Mouse (Mus musculus): ENCODE data around the gene Sp6. TPM values are rescaled to one million over a fixed set of nuclear protein-coding genes. Genes with fewer than 3 reads are reported as not detected.

Gene Sp6
- polyA plus RNA-seq, 1 experiment from 2014 or later: 22.0 TPM

DNA sequence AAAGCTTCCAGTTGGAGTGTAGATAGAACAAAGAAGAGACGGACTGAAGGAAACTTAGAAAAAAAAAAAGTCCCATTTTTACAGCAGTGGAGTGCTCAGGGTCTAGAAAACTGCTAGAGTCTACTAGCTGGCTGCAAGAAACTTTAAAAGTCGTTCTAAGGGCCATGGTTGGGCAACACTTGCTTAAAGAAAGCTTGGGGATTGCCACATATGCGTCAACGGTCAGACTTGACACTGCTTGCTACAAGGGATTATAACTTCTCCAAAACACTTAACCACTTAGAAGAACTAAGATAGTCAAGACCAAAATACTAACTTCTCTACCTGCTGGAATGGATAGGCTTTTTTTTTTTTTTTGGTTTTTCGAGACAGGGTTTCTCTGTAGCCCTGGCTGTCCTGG is 38.4 kb upstream of the Sp6 start:
- H3K36me3 ChIP-seq (ENCODE audit: control insufficient read depth, insufficient read depth, low read length): no peaks in the 10 kb centered on the region
- no peak overlapping the region for H3K9ac ChIP-seq (ENCODE audit: low read length)
- 67% methylated on average over 5 of the region's 5 CpGs for WGBS
- no peak overlapping the region for H3K4me3 ChIP-seq (ENCODE audit: low read depth, low read length)
- H3K4me2 ChIP-seq (replicated peaks; ENCODE audit: low read depth): no peak overlapping the region
- H3K27ac ChIP-seq (replicated peaks): no peak overlapping the region
- H3K4me1 ChIP-seq (replicated peaks; ENCODE audit: control insufficient read depth, insufficient read depth): peaks cover 12% of the 10 kb centered on the region
- DNase-seq (ENCODE audit: low spot score): no peak
- no peak for TF ChIP-seq EP300 (optimal IDR thresholded peaks at IDR 0.05)
- TF ChIP-seq CTCF (IDR thresholded peaks at IDR 0.05; ENCODE audit: low read depth): no peak
- H3K27me3 ChIP-seq (ENCODE audit: control insufficient read depth, insufficient read depth, low read length): no peaks in the 10 kb centered on the region
- H3K9me3 ChIP-seq (ENCODE audit: control insufficient read depth, low read length): no peaks in the 10 kb centered on the region
- ATAC-seq (ENCODE audit: low FRiP score, low TSS enrichment): no peak

DNA sequence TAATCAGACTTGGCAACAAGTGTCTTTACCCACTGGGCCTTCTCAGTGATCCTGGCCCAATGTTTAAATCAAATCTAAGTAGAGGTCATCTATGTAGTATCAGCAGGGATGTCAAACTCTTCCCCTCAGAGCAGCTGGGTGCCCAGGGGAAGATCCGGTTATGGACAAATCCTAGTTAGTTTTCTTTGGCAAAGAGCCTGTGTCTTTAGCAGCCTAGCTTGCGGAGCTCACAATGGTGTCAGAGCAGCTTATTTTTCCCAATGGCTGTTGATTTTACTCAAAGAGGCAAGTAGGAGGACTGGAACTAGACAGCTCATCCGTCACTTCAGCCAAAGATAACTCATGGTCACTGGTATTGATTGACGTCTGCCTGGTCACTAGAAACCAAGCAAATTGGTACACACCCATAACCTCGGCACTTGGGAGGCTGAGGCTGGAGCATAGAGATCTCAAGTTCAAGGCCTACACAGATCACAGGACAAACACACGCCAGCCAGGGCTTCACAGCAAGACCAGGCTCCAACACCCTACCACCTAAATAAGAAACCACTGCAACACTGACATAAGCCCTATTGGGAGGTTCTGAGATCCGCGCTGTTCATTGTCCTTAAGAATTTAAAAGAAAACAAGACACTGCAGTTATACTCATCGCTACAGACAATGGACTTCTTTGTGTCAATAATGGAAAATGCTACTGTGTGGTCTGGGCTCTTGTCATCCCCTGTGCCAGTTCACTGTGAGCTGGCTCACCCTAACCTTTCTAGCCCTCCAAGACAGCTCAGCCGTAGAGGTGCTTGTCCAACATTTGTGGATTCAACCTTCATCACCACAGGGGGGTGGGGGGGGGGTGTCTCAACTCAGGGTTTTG is 37.4 kb upstream of the Sp6 start:
- TF ChIP-seq EP300 (optimal IDR thresholded peaks at IDR 0.05) (no peak), CTCF (IDR thresholded peaks at IDR 0.05; ENCODE audit: low read depth) (no peak)
- no peaks in the 10 kb centered on the region for H3K36me3 ChIP-seq (ENCODE audit: control insufficient read depth, insufficient read depth, low read length)
- no peaks in the 10 kb centered on the region for H3K27me3 ChIP-seq (ENCODE audit: control insufficient read depth, insufficient read depth, low read length)
- H3K27ac ChIP-seq (replicated peaks): peak overlapping the region; percentile 95
- peak overlapping the region; percentile 97 for H3K9ac ChIP-seq (ENCODE audit: low read length)
- 64% methylated on average over 10 of the region's 10 CpGs for WGBS
- H3K4me1 ChIP-seq (replicated peaks; ENCODE audit: control insufficient read depth, insufficient read depth): peaks cover 10% of the 10 kb centered on the region
- DNase-seq (ENCODE audit: low spot score) (no peak), ATAC-seq (ENCODE audit: low FRiP score, low TSS enrichment) (no peak)
- peak overlapping the region; percentile 68 for H3K4me2 ChIP-seq (replicated peaks; ENCODE audit: low read depth)
- H3K9me3 ChIP-seq (ENCODE audit: control insufficient read depth, low read length): no peaks in the 10 kb centered on the region
- H3K4me3 ChIP-seq (ENCODE audit: low read depth, low read length): peak overlapping the region; percentile 84; the same call in 1 of the 2 replicates

DNA sequence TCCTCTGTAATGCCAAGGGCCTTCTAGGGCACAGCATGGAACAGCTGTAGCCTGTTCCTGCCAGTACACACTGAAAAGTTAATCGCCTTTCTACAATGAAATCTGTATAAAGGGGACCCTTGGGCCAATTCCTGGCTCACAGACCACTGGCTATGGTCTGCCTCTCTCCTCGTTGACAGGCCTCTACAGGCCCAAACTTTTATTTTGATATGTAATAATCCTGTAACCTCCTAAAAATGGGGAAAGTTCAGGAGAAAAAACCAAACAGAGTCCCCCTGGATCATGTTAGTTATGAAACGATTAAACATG is 36.9 kb upstream of the Sp6 start:
- Histone ChIP-seq H3K9ac (ENCODE audit: low read length) (peak overlapping the region; percentile 97), H3K36me3 (ENCODE audit: control insufficient read depth, insufficient read depth, low read length) (no peaks in the 10 kb centered on the region), H3K27ac (replicated peaks) (peak overlapping the region; percentile 95), H3K4me1 (replicated peaks; ENCODE audit: control insufficient read depth, insufficient read depth) (peaks cover 10% of the 10 kb centered on the region), H3K9me3 (ENCODE audit: control insufficient read depth, low read length) (no peaks in the 10 kb centered on the region), H3K4me3 (ENCODE audit: low read depth, low read length) (peak overlapping the region; percentile 84), H3K4me2 (replicated peaks; ENCODE audit: low read depth) (peak overlapping the region; percentile 68), H3K27me3 (ENCODE audit: control insufficient read depth, insufficient read depth, low read length) (no peaks in the 10 kb centered on the region)
- no peak for ATAC-seq (ENCODE audit: low FRiP score, low TSS enrichment)
- no peak for DNase-seq (ENCODE audit: low spot score)
- WGBS: 18% methylated on average over 3 of the region's 3 CpGs
- no peak for TF ChIP-seq EP300 (optimal IDR thresholded peaks at IDR 0.05)
- no peak for TF ChIP-seq CTCF (IDR thresholded peaks at IDR 0.05; ENCODE audit: low read depth)

DNA sequence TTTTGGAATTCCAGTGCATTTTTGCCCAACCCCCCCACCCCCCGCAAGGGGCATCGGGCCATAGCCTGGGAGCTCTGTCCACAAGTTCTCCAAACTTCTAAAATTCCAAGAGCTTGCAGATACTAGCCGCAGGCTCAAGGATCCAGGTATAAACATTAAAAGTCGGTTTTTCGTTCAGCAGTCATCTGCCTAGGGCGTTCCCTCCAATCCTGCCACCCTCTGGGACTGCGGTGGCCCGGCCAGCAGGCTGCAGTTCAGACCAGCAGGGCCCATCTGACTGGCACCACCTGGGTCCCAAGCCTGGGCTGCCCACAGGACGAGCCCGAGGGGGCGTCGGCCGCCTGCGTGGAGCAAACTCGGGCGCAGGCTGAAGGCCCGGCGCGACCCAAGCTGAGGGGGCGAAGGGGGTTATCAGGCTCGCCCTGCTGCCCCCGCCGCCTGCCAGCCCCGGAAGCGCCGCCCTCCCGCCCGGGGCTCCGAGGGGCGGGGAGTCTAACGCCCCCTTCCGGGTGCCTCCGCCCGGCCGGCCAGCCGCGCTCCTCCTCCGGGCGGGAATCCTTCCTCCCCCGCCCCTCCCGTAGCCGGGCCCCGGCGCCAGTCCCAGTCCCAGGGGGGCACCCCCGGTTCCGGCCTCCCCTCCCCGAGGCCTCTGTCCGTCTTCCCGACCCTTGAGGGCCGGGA is 36.1 kb upstream of the Sp6 start:
- H3K4me1 ChIP-seq (replicated peaks; ENCODE audit: control insufficient read depth, insufficient read depth): peaks cover 10% of the 10 kb centered on the region
- H3K36me3 ChIP-seq (ENCODE audit: control insufficient read depth, insufficient read depth, low read length): no peaks in the 10 kb centered on the region
- DNase-seq (ENCODE audit: low spot score) (peak; percentile 91), ATAC-seq (ENCODE audit: low FRiP score, low TSS enrichment) (peak; percentile 73)
- H3K9me3 ChIP-seq (ENCODE audit: control insufficient read depth, low read length): no peaks in the 10 kb centered on the region
- H3K4me2 ChIP-seq (replicated peaks; ENCODE audit: low read depth): peak overlapping the region; percentile 68
- TF ChIP-seq CTCF (IDR thresholded peaks at IDR 0.05; ENCODE audit: low read depth) (peak; percentile 28; the same call in 1 of the 2 replicates), EP300 (optimal IDR thresholded peaks at IDR 0.05) (no peak)
- no peaks in the 10 kb centered on the region for H3K27me3 ChIP-seq (ENCODE audit: control insufficient read depth, insufficient read depth, low read length)
- H3K27ac ChIP-seq (replicated peaks): peak overlapping the region; percentile 95
- peak overlapping the region; percentile 97 for H3K9ac ChIP-seq (ENCODE audit: low read length)
- H3K4me3 ChIP-seq (ENCODE audit: low read depth, low read length): peak overlapping the region; percentile 84
- WGBS: under 1% methylated on average over 35 of the region's 50 CpGs

DNA sequence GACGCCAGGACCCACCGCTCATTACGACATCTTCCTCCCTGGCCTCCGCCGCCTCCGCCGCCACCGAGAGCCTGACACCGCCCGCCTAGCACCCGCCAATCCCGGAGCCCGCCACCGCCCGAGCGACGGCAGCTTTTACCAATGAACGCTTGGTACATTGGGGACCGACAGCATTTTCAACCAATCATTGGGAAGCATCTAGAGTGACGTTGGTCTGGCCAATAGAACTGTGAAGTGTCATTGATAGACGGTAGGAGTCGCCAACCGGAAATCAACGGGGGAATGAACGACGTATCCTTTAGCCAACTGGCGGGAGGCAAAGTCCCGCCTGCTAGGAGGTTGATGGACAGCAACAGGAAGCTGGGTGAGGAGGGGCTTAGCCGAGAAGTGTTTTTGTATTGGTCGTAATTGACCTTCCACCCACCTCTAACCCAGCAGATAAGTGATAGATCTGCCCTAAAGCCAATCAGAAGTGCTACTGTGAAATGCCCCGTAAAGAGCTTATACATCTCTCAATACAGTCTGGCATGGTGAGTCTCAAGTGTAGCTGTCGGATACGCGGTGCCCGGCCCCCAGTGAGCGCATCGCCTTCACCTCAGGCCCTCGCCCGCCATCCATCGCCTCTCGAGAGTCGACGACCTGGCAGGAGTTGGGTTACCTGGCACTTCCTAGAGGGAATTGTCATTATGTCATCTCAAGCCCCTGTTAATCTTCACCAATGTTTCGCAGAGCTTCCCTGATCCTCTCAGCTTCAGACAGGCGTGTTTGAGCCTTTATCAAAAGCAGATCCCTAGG is 35.4 kb upstream of the Sp6 start:
- under 1% methylated on average over 45 of the region's 45 CpGs for WGBS
- H3K4me2 ChIP-seq (replicated peaks; ENCODE audit: low read depth): peak overlapping the region; percentile 68
- no peaks in the 10 kb centered on the region for H3K27me3 ChIP-seq (ENCODE audit: control insufficient read depth, insufficient read depth, low read length)
- ATAC-seq (ENCODE audit: low FRiP score, low TSS enrichment) (peak; percentile 95), DNase-seq (ENCODE audit: low spot score) (peak; percentile 98)
- TF ChIP-seq EP300 (optimal IDR thresholded peaks at IDR 0.05) (peak; percentile 99), CTCF (IDR thresholded peaks at IDR 0.05; ENCODE audit: low read depth) (no peak; the same call in 1 of the 2 replicates)
- H3K4me1 ChIP-seq (replicated peaks; ENCODE audit: control insufficient read depth, insufficient read depth): peaks cover 10% of the 10 kb centered on the region
- H3K9me3 ChIP-seq (ENCODE audit: control insufficient read depth, low read length): no peaks in the 10 kb centered on the region
- peak overlapping the region; percentile 95 for H3K27ac ChIP-seq (replicated peaks)
- peak overlapping the region; percentile 84 for H3K4me3 ChIP-seq (ENCODE audit: low read depth, low read length)
- H3K36me3 ChIP-seq (ENCODE audit: control insufficient read depth, insufficient read depth, low read length): no peaks in the 10 kb centered on the region
- H3K9ac ChIP-seq (ENCODE audit: low read length): peak overlapping the region; percentile 97
